Mouse (Mus musculus) MEL (cell line): ENCODE measurements around the gene Pln. TPM values are rescaled to one million over a fixed set of nuclear protein-coding genes. Genes with fewer than 3 reads are reported as not detected.

Experiments used
- DNase-seq: peaks from one replicate; pipeline ENCODE4 v3.0.0; 2011; ENCODE audit warnings: low read depth, low spot score
- H3K27ac ChIP-seq: 2 replicates; pipeline ENCODE4 v1.5.1; 2012; ENCODE audit warnings: low read depth, mild to moderate bottlenecking, control low read depth, low read length, moderate library complexity; ENCODE audit not compliant: control insufficient read depth
- H3K27me3 ChIP-seq, 2 experiments: fragments of 150-350 bp in 1 of 2; sonication (generic) in 1 of 2; 2 replicates each; pipeline ENCODE4 v1.6.1; 2012; ENCODE audit warnings: low read length in 2 of 2, mild to moderate bottlenecking in 2 of 2, improper control_type of control experiment in 1 of 2, moderate library complexity in 1 of 2; ENCODE audit not compliant: insufficient read depth in 2 of 2, control insufficient read depth in 1 of 2
- H3K36me3 ChIP-seq, 2 experiments: 2 replicates each; pipeline ENCODE4 v1.6.1; 2012 to 2014; ENCODE audit warnings: low read length in 2 of 2, improper control_type of control experiment in 1 of 2, inconsistent platforms in 1 of 2, mild to moderate bottlenecking in 1 of 2; ENCODE audit not compliant: insufficient read depth in 2 of 2, control insufficient read depth in 1 of 2
- H3K4me1 ChIP-seq, 2 experiments: fragments of 150-350 bp in 1 of 2; sonication (generic) in 1 of 2; 2 replicates each; pipeline ENCODE4 v1.6.1; 2012; ENCODE audit warnings: low read length in 2 of 2, improper control_type of control experiment in 1 of 2, mild to moderate bottlenecking in 1 of 2; ENCODE audit not compliant: insufficient read depth in 2 of 2, control insufficient read depth in 1 of 2
- H3K4me3 ChIP-seq, 2 experiments: fragments of 150-350 bp in 1 of 2; sonication (generic) in 1 of 2; 2 replicates each; pipeline ENCODE4 v1.5.1; 2012; ENCODE audit warnings: low read depth in 2 of 2, low read length in 2 of 2, mild to moderate bottlenecking in 2 of 2, moderate library complexity in 2 of 2, control low read depth in 1 of 2, improper control_type of control experiment in 1 of 2; ENCODE audit not compliant: control insufficient read depth in 1 of 2, insufficient read depth in 1 of 2
- H3K79me2 ChIP-seq: 2 replicates; pipeline ENCODE4 v1.6.1; 2012; ENCODE audit warnings: mild to moderate bottlenecking, low read length, moderate library complexity; ENCODE audit not compliant: control insufficient read depth, poor library complexity, insufficient read depth
- H3K9ac ChIP-seq: 2 replicates; pipeline ENCODE4 v1.6.1; 2012; ENCODE audit warnings: low read depth, mild to moderate bottlenecking, control low read depth, low read length, moderate library complexity; ENCODE audit not compliant: control insufficient read depth, poor library complexity, severe bottlenecking
- H3K9me3 ChIP-seq: fragments of 150-350 bp; sonication (generic); replicated peaks from 2 replicates; pipeline ENCODE4 v1.6.1; 2012; ENCODE audit warnings: mild to moderate bottlenecking, low read length, improper control_type of control experiment, moderate library complexity; ENCODE audit not compliant: insufficient read depth
- ELF1 ChIP-seq: IDR thresholded peaks from 2 replicates; pipeline ENCODE4 v1.6.1; 2014; ENCODE audit warnings: low read depth, mild to moderate bottlenecking, inconsistent platforms, low read length, improper control_type of control experiment, moderate library complexity
- EP300 ChIP-seq, 2 experiments: IDR thresholded peaks; 2 replicates each; pipeline ENCODE4 v1.6.1; 2011; ENCODE audit warnings: improper control_type of control experiment in 2 of 2, low read length in 2 of 2, low read depth in 1 of 2, mild to moderate bottlenecking in 1 of 2
- ETS1 ChIP-seq: IDR thresholded peaks from 2 replicates; pipeline ENCODE4 v1.6.1; 2012; ENCODE audit warnings: low read depth, mild to moderate bottlenecking, inconsistent platforms, low read length, improper control_type of control experiment, moderate library complexity
- HCFC1 ChIP-seq: IDR thresholded peaks from 2 replicates; pipeline ENCODE4 v1.6.1; 2012; ENCODE audit warnings: low read depth, mild to moderate bottlenecking, inconsistent platforms, low read length, improper control_type of control experiment, moderate library complexity
- KAT2A ChIP-seq: conservative IDR thresholded peaks from 2 replicates; pipeline ENCODE4 v1.6.1; 2012; ENCODE audit warnings: low read depth, low read length, improper control_type of control experiment, inconsistent platforms
- MAFK ChIP-seq: IDR thresholded peaks from 2 replicates; pipeline ENCODE4 v1.6.1; 2011; ENCODE audit warnings: low read depth, mild to moderate bottlenecking, low read length, improper control_type of control experiment, borderline replicate concordance
- MEF2A ChIP-seq: IDR thresholded peaks from 2 replicates; pipeline ENCODE4 v1.6.1; 2014; ENCODE audit warnings: low read depth, mild to moderate bottlenecking, inconsistent platforms, low read length, improper control_type of control experiment; ENCODE audit not compliant: poor library complexity, insufficient replicate concordance, severe bottlenecking; ENCODE audit errors: extremely low read depth
- NELFE ChIP-seq: IDR thresholded peaks from 2 replicates; pipeline ENCODE4 v1.6.1; 2011; ENCODE audit warnings: low read depth, low read length, improper control_type of control experiment
- POLR2A ChIP-seq, 2 experiments: IDR thresholded peaks; 2 replicates each; pipeline ENCODE4 v1.6.1; 2011 to 2012; ENCODE audit warnings: low read length in 2 of 2, mild to moderate bottlenecking in 2 of 2, control low read depth in 1 of 2, improper control_type of control experiment in 1 of 2, low read depth in 1 of 2, moderate library complexity in 1 of 2; ENCODE audit not compliant: control insufficient read depth in 1 of 2, insufficient read depth in 1 of 2, poor library complexity in 1 of 2
- POLR2AphosphoS2 ChIP-seq: IDR thresholded peaks from 2 replicates; pipeline ENCODE4 v1.6.1; 2011; ENCODE audit warnings: low read length, improper control_type of control experiment
- SIN3A ChIP-seq: IDR thresholded peaks from 2 replicates; pipeline ENCODE4 v1.6.1; 2012; ENCODE audit warnings: low read length, improper control_type of control experiment, inconsistent platforms
- TAL1 ChIP-seq: IDR thresholded peaks from 2 replicates; pipeline ENCODE4 v1.6.1; 2012; ENCODE audit warnings: mild to moderate bottlenecking, inconsistent platforms, low read length, moderate library complexity, mixed read lengths
- TBP ChIP-seq: IDR thresholded peaks from 2 replicates; pipeline ENCODE4 v1.8.0; 2011; ENCODE audit warnings: low read depth, low read length, improper control_type of control experiment
- TCF12 ChIP-seq: IDR thresholded peaks from 2 replicates; pipeline ENCODE4 v1.6.1; 2014; ENCODE audit warnings: low read depth, mild to moderate bottlenecking, inconsistent platforms, low read length, improper control_type of control experiment, moderate library complexity
- USF1 ChIP-seq: IDR thresholded peaks from 2 replicates; pipeline ENCODE4 v1.6.1; 2014; ENCODE audit warnings: low read depth, mild to moderate bottlenecking, inconsistent platforms, low read length, improper control_type of control experiment, moderate library complexity
- ZNF384 ChIP-seq: IDR thresholded peaks from 2 replicates; pipeline ENCODE4 v1.6.1; 2012; ENCODE audit warnings: low read depth, mild to moderate bottlenecking, inconsistent platforms, low read length, improper control_type of control experiment
- polyA plus RNA-seq, 2 experiments: library from polyadenylated mRNA; stranded (reverse) in 1 of 2; unstranded in 1 of 2; fragments of >175 nt in 1 of 2; fragments of >200 nt in 1 of 2; gene quantifications; 2 replicates each; pipeline versions ENCODE4 v1.2.1 to v1.2.4; 2012; ENCODE audit warnings: low replicate concordance in 2 of 2, low read depth in 1 of 2; ENCODE audit not compliant: insufficient read length in 2 of 2, insufficient read depth in 1 of 2, missing spikeins in 1 of 2
- total RNA-seq: library from RNA; depleted of rRNA; stranded (reverse); fragments of 300-350 nt; gene quantifications from 2 replicates; pipeline ENCODE4 v1.2.3, GENCODE M21; 2012

The Pln gene
- total and polyA plus RNA-seq, 3 experiments, result 0.22 to 1.3 TPM; not detected in 1

DNA sequence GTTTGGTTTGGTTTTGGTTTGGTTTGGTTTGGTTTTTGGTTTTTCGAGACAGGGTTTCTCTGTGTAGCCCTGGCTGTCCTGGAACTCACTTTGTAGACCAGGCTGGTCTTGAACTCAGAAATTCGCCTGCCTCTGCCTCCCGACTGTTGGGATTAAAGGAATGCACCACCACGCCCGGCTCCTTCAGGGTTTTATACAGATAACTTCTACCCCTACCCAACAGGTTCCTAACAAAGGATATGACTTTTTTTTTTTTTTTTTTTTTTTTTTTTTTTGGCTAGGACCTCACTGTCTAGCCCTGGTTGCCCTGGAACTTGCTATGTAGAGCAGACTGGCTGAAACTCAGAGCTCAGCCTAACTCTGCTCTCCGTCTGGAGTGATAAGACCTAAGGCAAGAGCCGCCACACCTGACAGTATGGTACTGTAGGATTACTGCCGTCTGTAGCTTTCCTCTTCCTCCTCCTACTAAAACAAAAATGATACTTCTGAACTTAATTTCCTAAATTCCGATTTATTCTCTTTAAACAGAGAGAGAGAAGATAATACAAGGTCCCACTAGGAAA is 4.8 kb downstream of the Pln start:
- Histone ChIP-seq H3K27me3 (no peaks in the 10 kb centered on the region), H3K4me1 (peaks cover 5 to 25% of the 10 kb centered on the region in 2 experiments; a peak in 3 of 4 replicates), H3K4me3 (no peak overlapping the region), H3K27ac (no peak overlapping the region), H3K79me2 (peaks cover 1% of the 10 kb centered on the region; the same call in 1 of the 2 replicates), H3K9me3 (no peaks in the 10 kb centered on the region), H3K36me3 (peaks cover 0 to 11% of the 10 kb centered on the region in 2 experiments; a peak in 2 of 4 replicates), H3K9ac (no peak overlapping the region)
- TF ChIP-seq EP300 (IDR thresholded peaks at IDR 0.05; ENCODE audit: low read depth in 1 of 2, low read length in 2 of 2), result no peak
- TF ChIP-seq NELFE, result no peak
- TF ChIP-seq ELF1, result no peak
- peak; percentile 75 for TF ChIP-seq ZNF384
- no peak for TF ChIP-seq TBP
- TF ChIP-seq MAFK, result no peak
- TF ChIP-seq ETS1, result no peak
- no peak for TF ChIP-seq USF1
- TF ChIP-seq SIN3A, result no peak
- DNase-seq, result no peak

DNA sequence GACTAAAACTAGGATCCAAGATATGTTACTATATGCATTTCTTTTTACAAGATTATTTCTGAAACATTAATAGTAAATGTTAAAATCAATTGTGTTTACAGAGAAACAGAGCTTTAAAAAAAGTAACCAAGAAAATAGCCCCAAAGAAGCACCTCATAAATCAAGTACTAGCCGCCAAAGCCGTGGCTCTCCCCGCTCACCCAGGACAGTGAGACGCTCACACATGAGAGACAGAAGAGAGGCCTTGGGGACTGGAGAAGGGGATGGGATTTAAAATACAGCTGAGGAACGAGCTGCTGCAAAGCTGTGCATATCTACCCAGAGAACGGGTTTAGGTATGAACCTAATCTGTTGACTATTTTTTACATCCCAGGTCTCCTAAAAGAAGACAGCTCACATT is 5.9 kb downstream of the Pln start:
- no peak overlapping the region for H3K9ac ChIP-seq
- H3K79me2 ChIP-seq, result peaks cover 1% of the 10 kb centered on the region; the same call in 1 of the 2 replicates
- H3K4me1 ChIP-seq, result peaks cover 4 to 15% of the 10 kb centered on the region in 2 experiments
- DNase-seq, result no peak
- no peaks in the 10 kb centered on the region for H3K9me3 ChIP-seq
- H3K4me3 ChIP-seq, result no peak overlapping the region
- TF ChIP-seq TCF12, result no peak
- TF ChIP-seq MAFK, result no peak
- TF ChIP-seq ETS1, result no peak
- no peak for TF ChIP-seq HCFC1
- no peak for TF ChIP-seq ELF1
- no peak for TF ChIP-seq MEF2A
- TF ChIP-seq POLR2AphosphoS2, result no peak
- no peaks in the 10 kb centered on the region for H3K27me3 ChIP-seq
- H3K27ac ChIP-seq, result no peak overlapping the region
- H3K36me3 ChIP-seq, result peaks cover 0 to 5% of the 10 kb centered on the region in 2 experiments; a peak in 1 of 4 replicates

DNA sequence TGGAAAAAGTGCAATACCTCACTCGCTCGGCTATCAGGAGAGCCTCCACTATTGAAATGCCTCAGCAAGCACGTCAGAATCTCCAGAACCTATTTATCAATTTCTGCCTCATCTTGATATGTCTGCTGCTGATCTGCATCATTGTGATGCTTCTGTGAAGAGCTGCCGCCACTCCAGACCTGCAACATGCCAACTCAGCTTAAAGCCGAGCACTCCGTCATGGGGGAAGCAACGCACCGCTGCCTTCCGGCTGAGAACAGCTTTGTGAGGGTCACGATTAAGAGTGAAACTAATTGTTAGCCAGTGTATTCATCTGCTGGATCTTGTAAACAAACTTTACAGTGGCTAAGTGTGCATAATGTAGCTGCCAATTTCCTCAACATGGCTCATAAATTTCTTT is 6.4 kb downstream of the Pln start:
- Histone ChIP-seq H3K27me3 (no peaks in the 10 kb centered on the region), H3K4me1 (peaks cover 9 to 11% of the 10 kb centered on the region in 2 experiments; a peak in 3 of 4 replicates), H3K9ac (no peak overlapping the region), H3K4me3 (no peak overlapping the region), H3K79me2 (peaks cover 1% of the 10 kb centered on the region; the same call in 1 of the 2 replicates), H3K36me3 (peaks cover 0 to 7% of the 10 kb centered on the region in 2 experiments; a peak in 2 of 4 replicates), H3K9me3 (no peaks in the 10 kb centered on the region), H3K27ac (no peak overlapping the region)
- no peak for DNase-seq
- TF ChIP-seq TBP (no peak), POLR2A (IDR thresholded peaks at IDR 0.05; ENCODE audit: control insufficient read depth in 1 of 2, insufficient read depth in 1 of 2, low read depth in 1 of 2, low read length in 2 of 2, poor library complexity in 1 of 2) (no peak), USF1 (no peak), TAL1 (no peak), NELFE (no peak), HCFC1 (no peak), TCF12 (no peak), KAT2A (no peak), EP300 (IDR thresholded peaks at IDR 0.05; ENCODE audit: low read depth in 1 of 2, low read length in 2 of 2) (no peak)
